Mouse (Mus musculus) limb, embryonic 13.5 days (tissue): ENCODE data around the gene Bpifb1. TPM values are rescaled to one million over a fixed set of nuclear protein-coding genes. Genes with fewer than 3 reads are reported as not detected.
"Not testable (repeated sequence)": the region's sequence is repeated elsewhere in the genome, so short reads cannot be mapped to it uniquely, and the experiment has no call there.

Source experiments
- ATAC-seq: fragments of 200-750 bp; cut with Nextera tagmentation; 2 replicates; pipeline ENCODE4 v1.8.0; 2017; ENCODE audit warnings: low read depth, moderate number of reproducible peaks, moderate TSS enrichment; ENCODE audit not compliant: low FRiP score
- H3K27ac ChIP-seq: fragments of 300-500 bp; sonication (generic); 2 replicates; pipeline ENCODE4 v1.5.1; 2015; ENCODE audit warnings: inconsistent platforms, mild to moderate bottlenecking, moderate library complexity
- H3K27me3 ChIP-seq: fragments of 300-500 bp; sonication (generic); 2 replicates; pipeline ENCODE4 v1.6.1; 2015; ENCODE audit warnings: mild to moderate bottlenecking, inconsistent platforms
- H3K36me3 ChIP-seq: fragments of 300-500 bp; sonication (generic); 2 replicates; pipeline ENCODE4 v1.6.1; 2015; ENCODE audit warnings: inconsistent platforms, mild to moderate bottlenecking, moderate library complexity
- H3K4me1 ChIP-seq: fragments of 300-500 bp; sonication (generic); 2 replicates; pipeline ENCODE4 v1.6.1; 2015; ENCODE audit warnings: inconsistent platforms
- H3K4me2 ChIP-seq: fragments of 300-500 bp; sonication (generic); replicated peaks from 2 replicates; pipeline ENCODE4 v1.6.1; 2015; ENCODE audit warnings: inconsistent platforms, mild to moderate bottlenecking, moderate library complexity
- H3K4me3 ChIP-seq: fragments of 300-500 bp; sonication (generic); 2 replicates; pipeline ENCODE4 v1.5.1; 2015; ENCODE audit warnings: moderate library complexity, mild to moderate bottlenecking, inconsistent platforms
- H3K9ac ChIP-seq: fragments of 300-500 bp; sonication (generic); 2 replicates; pipeline ENCODE4 v1.6.1; 2015; ENCODE audit warnings: mild to moderate bottlenecking, inconsistent platforms
- H3K9me3 ChIP-seq: fragments of 300-500 bp; sonication (generic); 2 replicates; pipeline ENCODE4 v1.6.1; 2016; ENCODE audit warnings: inconsistent platforms
- WGBS: fragments of 180-500 bp; shearing (Covaris S2); methylation state at CpG from one replicate; pipeline ENCODE4 v1.1.7; 2015; 5-methylcytosine and 5-hydroxymethylcytosine counted together
- polyA plus RNA-seq: library from polyadenylated mRNA; unstranded; fragments of >200 nt; fragmentation: Nextera tagmentation; extraction: Ambion mirVana; gene quantifications from 2 replicates; pipeline ENCODE4 v1.2.1, GENCODE M21; 2015

Gene Bpifb1
- polyA plus RNA-seq, 1 experiment from 2014 or later, result not detected

DNA sequence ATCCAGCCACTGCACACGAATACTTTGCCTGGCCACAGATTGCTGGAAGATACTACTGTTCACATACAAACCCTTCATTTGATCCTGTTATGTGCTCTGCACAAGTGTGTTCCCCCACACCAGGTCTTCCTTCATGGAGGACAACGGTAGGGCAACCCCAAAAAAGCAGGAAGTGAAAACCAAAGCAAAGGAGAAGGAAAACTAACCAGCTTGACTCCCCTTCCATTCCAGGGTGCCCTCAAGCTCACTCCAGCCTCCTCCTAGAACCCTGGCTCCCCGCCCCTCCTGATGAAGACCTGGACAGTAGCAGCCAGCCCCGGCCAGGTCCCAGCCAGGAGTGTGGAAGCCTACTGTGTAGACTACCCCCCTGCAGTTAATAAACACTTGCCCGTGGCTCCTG lies 29.3 kb downstream of the Bpifb1 start:
- Histone ChIP-seq H3K27ac (no peak overlapping the region), H3K36me3 (no peaks in the 10 kb centered on the region), H3K27me3 (no peaks in the 10 kb centered on the region), H3K4me2 (no peak overlapping the region), H3K9me3 (no peaks in the 10 kb centered on the region), H3K9ac (no peak overlapping the region), H3K4me3 (no peak overlapping the region), H3K4me1 (peaks cover 20% of the 10 kb centered on the region)
- WGBS, result 80% methylated on average over 5 of the region's 5 CpGs
- no peak for ATAC-seq

DNA sequence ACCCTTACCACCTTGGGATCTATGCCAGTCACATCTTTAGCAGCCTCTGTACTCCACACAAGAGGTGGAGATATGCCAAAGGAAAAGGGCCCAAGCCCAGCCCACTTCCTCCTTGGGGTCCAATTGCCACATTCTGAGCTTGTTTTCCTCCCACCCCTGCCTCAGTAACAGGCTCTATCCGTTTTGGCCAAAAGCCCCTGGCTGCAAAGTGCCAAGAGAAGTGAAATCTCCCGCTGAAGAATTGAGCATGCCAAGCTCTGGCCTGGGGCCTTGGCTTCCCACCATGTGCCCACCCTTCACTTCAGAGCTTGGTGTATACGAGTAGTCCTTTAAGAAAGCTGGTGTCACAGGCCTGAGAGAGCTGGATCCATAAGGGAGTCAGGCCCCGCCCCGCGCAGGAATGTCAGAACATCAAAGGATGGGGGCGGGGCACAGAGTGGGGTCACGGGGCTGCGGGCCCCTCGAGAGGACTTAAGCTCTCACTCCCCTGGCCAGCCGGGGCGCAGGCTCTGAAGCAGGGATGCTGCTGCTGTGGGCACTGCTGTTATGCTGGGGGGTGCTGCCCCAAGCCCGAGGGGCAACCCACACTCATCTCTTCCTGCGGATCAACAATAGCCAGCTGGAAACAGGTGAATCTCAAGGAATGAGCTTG lies 32.8 kb downstream of the Bpifb1 start, which contains the start of gene Bpifb5:
Bpifb5 (plus strand) TSS at position 478 of the 652 bp plus-strand sequence.
- Histone ChIP-seq H3K4me3 (no peak within 1 kb of the TSS), H3K27ac (peak within 1 kb of the TSS; percentile 22; the same call in 1 of the 2 replicates), H3K9me3 (no peaks in the 10 kb centered on the region), H3K4me2 (peak within 1 kb of the TSS; percentile 40), H3K36me3 (no peaks in the 10 kb centered on the region), H3K27me3 (no peaks in the 10 kb centered on the region), H3K4me1 (peaks cover 29% of the 10 kb centered on the region), H3K9ac (no peak within 1 kb of the TSS)
- 4% methylated on average over 14 of the region's 14 CpGs for WGBS
- peak; percentile 69 for ATAC-seq

DNA sequence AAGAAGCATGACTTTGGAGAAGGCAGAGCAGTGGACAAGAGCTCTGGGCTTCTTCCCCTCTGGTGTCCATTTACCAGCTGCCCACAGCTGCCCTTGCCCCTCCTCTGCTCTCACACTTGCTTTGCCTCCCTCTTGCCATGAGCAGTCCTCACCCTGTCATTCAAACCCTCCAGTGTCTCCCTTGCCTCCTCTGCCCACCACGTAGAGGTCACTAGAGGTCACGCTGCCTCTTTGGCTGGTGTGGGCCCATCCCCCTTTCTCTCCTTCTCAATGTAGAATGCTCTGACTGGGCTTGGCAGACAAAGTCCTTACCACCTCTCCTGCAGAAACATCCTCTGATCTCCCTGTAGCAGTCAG lies 33.3 kb downstream of the Bpifb1 start:
- Histone ChIP-seq H3K27me3 (no peaks in the 10 kb centered on the region), H3K4me3 (no peak overlapping the region), H3K9me3 (no peaks in the 10 kb centered on the region), H3K9ac (no peak overlapping the region), H3K27ac (no peak overlapping the region; the same call in 1 of the 2 replicates), H3K36me3 (no peaks in the 10 kb centered on the region), H3K4me2 (peak overlapping the region; percentile 40; the same call in 1 of the 2 replicates), H3K4me1 (peaks cover 29% of the 10 kb centered on the region)
- WGBS, result 10% methylated on average over 2 of the region's 2 CpGs
- ATAC-seq, result no peak

DNA sequence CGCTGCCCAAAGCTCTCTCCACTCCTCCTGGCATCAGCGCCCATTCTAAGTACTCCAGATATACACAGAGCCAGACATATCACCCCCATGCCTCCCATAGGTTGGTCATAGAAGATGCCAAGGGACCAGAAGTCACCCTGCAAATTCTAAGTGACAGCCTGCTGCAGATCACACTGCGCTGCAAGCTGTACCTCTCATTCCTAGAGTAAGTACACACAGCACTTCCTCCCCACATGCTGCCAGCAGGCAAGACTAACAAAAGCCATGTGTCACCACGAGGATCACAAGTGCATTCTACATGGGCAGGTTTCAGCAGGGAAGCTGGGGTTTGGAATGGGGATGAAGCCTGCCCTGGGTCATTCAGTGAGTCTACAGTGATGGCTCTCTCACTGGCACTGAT lies 36.4 kb downstream of the Bpifb1 start:
- no peak for ATAC-seq
- Histone ChIP-seq H3K36me3 (no peaks in the 10 kb centered on the region), H3K4me3 (no peak overlapping the region), H3K27ac (no peak overlapping the region), H3K4me2 (no peak overlapping the region), H3K9me3 (no peaks in the 10 kb centered on the region), H3K27me3 (no peaks in the 10 kb centered on the region), H3K9ac (no peak overlapping the region), H3K4me1 (peaks cover 29% of the 10 kb centered on the region)
- 54% methylated on average over 4 of the region's 4 CpGs for WGBS

DNA sequence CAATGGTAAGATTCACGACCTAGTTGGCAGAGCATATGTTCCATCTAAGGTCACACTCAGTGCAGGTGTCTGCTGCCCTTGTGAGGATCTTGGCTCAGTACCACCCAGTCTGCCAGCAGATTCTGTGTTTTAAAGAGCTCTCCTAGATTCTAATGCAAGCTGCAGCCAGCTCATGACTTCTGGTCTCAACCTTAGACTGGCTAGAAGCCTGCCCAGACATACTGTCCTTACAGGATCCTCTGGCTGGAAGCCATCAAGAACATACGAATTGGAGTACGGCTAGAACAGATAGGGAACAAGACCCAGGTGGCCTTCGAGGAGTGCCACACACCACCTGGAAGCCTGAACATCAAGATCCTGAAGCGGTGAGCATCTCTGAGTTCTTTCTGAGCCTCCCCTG lies 37.2 kb downstream of the Bpifb1 start:
- Histone ChIP-seq H3K36me3 (no peaks in the 10 kb centered on the region), H3K4me1 (peaks cover 24% of the 10 kb centered on the region), H3K4me2 (no peak overlapping the region), H3K9ac (no peak overlapping the region), H3K4me3 (no peak overlapping the region), H3K27me3 (no peaks in the 10 kb centered on the region), H3K9me3 (no peaks in the 10 kb centered on the region), H3K27ac (no peak overlapping the region)
- WGBS, result 72% methylated on average over 5 of the region's 5 CpGs
- ATAC-seq, result no peak

DNA sequence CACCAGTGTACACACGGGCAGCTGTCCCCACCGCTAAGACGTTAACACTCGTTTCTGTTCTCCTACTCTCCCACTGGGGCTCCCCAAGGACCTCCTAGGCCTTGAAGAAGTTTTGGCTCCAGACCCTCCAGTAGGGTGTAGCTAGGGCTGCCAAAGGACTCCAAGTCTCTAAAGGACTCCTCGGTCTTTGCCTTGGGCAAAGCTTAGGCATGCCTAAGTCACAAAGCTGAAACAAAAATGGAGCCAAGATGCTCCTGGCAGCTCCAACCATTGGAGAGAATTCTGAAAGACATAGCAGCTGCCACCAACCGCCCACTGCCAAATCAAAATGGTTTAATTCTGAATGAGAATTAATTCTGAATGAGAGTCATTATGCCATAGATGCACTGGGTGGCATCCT lies 42.8 kb downstream of the Bpifb1 start:
- H3K4me2 ChIP-seq, result no peak overlapping the region
- H3K36me3 ChIP-seq, result no peaks in the 10 kb centered on the region
- ATAC-seq, result no peak
- no peak overlapping the region for H3K9ac ChIP-seq
- no peaks in the 10 kb centered on the region for H3K4me1 ChIP-seq
- H3K27ac ChIP-seq, result no peak overlapping the region
- H3K9me3 ChIP-seq, result no peaks in the 10 kb centered on the region
- no peak overlapping the region for H3K4me3 ChIP-seq
- no peaks in the 10 kb centered on the region for H3K27me3 ChIP-seq
- 89% methylated on average over 6 of the region's 6 CpGs for WGBS

DNA sequence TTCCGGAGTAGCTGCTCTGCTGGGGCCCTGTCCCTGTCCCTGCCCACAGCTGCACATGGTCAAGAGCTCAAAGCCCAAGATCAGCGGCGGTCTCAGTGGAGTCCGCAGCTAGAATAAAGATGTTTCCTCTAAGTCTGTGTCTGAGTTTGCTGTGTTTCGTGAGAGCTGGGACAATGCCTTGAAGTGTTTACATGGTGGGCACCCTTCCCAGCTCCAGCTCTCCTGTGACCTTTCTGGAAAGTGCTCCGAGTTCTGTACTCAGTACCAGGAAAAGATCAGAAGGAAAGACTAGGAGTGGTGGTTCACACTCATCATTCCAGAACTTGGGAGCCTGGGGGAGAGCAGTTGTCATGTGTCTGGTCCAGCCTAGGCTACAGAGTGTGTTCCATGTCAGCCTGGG lies 50.2 kb downstream of the Bpifb1 start:
- no peak overlapping the region for H3K4me3 ChIP-seq
- H3K4me2 ChIP-seq, result no peak overlapping the region
- H3K9me3 ChIP-seq, result no peaks in the 10 kb centered on the region
- no peaks in the 10 kb centered on the region for H3K36me3 ChIP-seq
- no peak overlapping the region for H3K27ac ChIP-seq
- H3K4me1 ChIP-seq, result no peaks in the 10 kb centered on the region
- 82% methylated on average over 6 of the region's 6 CpGs for WGBS
- H3K9ac ChIP-seq, result no peak overlapping the region
- ATAC-seq, result no peak
- H3K27me3 ChIP-seq, result no peaks in the 10 kb centered on the region

DNA sequence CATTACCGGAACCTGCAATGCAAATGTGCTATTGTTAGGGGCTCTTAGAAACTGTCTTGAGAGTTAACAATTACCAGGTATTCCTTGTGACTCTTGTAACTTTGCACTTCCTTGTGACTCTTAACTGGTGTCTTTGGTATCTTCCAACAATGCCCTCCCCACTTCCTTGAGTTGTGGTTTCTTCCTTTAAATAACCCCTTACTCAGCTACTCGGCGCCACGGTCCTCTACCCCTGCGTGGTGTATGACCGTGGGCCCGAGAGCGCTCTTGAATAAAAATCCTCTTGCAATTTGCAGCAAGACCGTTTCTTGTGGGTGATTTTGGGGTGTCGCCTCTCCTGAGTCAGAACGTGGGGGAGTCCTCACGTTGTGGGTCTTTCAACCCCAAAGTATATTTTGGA lies 52.1 kb downstream of the Bpifb1 start:
- H3K9ac ChIP-seq, H3K4me2 ChIP-seq, H3K27me3 ChIP-seq, H3K4me3 ChIP-seq, H3K9me3 ChIP-seq, H3K4me1 ChIP-seq, ATAC-seq, H3K36me3 ChIP-seq, H3K27ac ChIP-seq: not testable (repeated sequence)
- WGBS, result 93% methylated on average over 11 of the region's 12 CpGs

DNA sequence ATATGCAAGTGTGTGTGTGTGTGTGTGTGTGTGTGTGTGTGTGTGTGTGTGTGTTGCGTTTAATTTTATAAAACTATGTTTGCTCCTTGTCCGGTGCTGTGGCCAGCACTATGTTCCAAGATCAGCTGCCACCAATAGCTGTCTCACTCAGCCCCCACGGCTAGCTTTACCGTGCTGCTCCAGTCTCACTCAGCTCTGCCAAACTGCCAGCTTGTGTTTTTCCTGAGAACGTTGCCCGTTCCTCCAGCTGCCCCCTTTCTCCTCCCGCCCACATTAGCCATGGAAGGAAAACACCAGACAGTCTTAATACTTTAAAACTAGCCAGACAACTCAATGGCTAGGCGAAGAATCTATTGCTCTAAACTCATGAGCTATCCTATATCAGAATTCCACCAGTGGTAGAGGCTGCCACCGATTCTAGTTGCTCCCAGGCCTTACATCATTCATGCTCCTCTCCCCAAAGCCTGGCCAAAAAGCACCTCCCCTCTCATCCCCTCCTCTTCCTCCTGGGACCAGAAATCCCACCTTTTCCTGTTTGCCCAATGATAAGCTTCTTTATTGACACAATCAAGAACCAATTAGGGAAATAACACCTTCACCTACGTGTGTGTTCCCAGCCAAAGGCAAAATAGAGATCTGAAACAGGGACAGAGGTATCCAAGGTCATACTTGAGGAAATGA lies 52.9 kb downstream of the Bpifb1 start:
- Histone ChIP-seq H3K4me2 (no peak overlapping the region), H3K27ac (no peak overlapping the region), H3K4me1 (no peaks in the 10 kb centered on the region), H3K36me3 (no peaks in the 10 kb centered on the region), H3K9ac (no peak overlapping the region), H3K27me3 (no peaks in the 10 kb centered on the region), H3K9me3 (no peaks in the 10 kb centered on the region), H3K4me3 (no peak overlapping the region)
- ATAC-seq, result no peak
- WGBS, result 87% methylated on average over 10 of the region's 10 CpGs

DNA sequence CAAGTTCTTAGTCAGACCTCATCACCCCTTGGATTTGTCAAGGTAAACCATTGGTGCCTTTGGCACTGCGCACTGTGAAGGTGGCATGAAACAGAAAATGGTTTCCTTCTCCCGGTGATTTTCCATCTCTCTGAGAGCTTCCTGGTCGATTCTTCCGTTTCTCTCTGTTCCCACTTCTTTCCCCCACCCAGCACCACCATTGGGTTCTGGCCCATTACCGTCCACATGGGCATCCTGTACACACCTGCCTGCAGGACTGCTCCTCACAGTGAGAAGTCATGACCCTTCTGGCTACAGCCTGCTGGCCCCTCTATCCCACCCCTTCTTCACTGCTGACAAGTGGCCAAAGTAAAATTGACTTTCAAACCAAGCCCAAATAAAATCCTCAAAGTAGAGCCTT lies 54.7 kb downstream of the Bpifb1 start:
- ATAC-seq, result no peak
- Histone ChIP-seq H3K27ac (no peak overlapping the region), H3K4me1 (no peaks in the 10 kb centered on the region), H3K4me3 (no peak overlapping the region), H3K9ac (no peak overlapping the region), H3K4me2 (no peak overlapping the region), H3K36me3 (no peaks in the 10 kb centered on the region), H3K27me3 (no peaks in the 10 kb centered on the region), H3K9me3 (no peaks in the 10 kb centered on the region)
- WGBS, result 93% methylated on average over 5 of the region's 5 CpGs

DNA sequence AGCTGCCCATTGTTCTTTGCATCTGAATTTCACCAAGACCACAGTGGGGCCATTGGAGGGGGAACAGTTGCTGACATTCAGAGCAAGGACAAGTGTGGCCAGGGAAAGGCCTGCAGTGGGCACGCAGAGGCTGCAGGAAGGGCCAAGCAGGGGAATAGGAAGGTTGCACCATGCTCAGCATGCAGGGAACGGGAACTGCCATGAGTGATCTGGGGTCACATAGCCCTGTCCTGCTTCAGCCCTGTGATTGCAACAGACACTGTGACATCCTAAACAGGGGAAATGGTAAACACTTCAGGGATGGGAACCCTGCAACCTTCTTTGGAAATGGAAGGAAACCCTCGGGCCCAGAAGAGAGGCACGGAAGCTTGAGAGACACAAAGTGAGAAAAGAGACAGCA lies 64.6 kb downstream of the Bpifb1 start:
- not testable (repeated sequence) for H3K9ac ChIP-seq, H3K27ac ChIP-seq, H3K36me3 ChIP-seq, H3K4me1 ChIP-seq, H3K9me3 ChIP-seq, ATAC-seq, H3K4me2 ChIP-seq, H3K4me3 ChIP-seq, H3K27me3 ChIP-seq
- WGBS, result 84% methylated on average over 2 of the region's 4 CpGs

DNA sequence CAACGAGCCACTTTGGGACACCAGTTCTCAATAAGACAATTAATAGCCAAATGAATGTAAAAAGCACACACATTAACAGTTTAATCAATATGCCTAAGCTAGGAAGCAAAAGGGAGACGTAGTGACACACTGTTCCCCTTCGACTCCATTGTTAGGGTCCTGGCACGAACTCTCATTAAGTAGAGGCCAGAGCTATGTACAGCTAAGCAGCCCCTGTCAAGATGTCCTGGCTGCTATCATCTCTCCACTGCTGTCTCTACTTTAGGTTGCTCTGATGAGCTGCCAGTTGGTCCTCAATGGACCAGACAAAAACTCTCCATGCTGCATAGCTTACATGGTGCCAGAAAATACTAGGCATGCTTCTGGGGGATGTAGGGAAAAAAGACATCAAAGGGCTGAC lies 65.2 kb downstream of the Bpifb1 start:
- H3K4me2 ChIP-seq, result no peak overlapping the region
- no peak overlapping the region for H3K27ac ChIP-seq
- 81% methylated on average over 4 of the region's 4 CpGs for WGBS
- H3K9ac ChIP-seq, result no peak overlapping the region
- H3K4me1 ChIP-seq, result no peaks in the 10 kb centered on the region
- H3K9me3 ChIP-seq, result no peaks in the 10 kb centered on the region
- no peaks in the 10 kb centered on the region for H3K27me3 ChIP-seq
- H3K4me3 ChIP-seq, result no peak overlapping the region
- ATAC-seq, result no peak
- H3K36me3 ChIP-seq, result no peaks in the 10 kb centered on the region

DNA sequence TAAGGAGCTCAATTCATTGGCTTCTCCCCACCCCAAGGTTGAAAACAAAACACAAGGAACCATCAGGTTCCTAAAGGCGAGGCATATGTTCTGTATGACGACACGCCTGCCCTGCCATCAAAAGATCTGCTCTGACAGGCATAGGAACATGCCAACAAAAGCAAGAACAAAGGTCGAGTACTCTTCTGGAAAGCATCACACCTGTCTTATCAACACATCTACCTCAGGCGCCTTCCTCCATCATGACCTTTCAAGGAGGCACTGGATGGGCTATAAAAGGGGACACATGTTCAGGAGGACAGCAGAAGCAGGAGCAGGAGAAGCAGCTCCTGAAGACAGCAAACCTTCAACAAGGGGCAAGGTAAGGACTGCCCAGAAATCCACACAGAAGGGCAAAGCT lies 66.9 kb downstream of the Bpifb1 start, which contains the start of gene Bpifb9a:
Bpifb9a (plus strand) TSS at position 301 of the 400 bp plus-strand sequence.
- WGBS, result 84% methylated on average over 5 of the region's 5 CpGs
- ATAC-seq, result not testable (repeated sequence)

More for the DNA sequence above, 66.9 kb downstream of the Bpifb1 start, which contains the start of gene Bpifb9a:
- H3K4me1 ChIP-seq, H3K9me3 ChIP-seq, H3K27me3 ChIP-seq, H3K9ac ChIP-seq, H3K27ac ChIP-seq, H3K4me2 ChIP-seq, H3K36me3 ChIP-seq, H3K4me3 ChIP-seq: not testable (repeated sequence)
